Mouse (Mus musculus): ENCODE measurements around the gene Ppt1.

GRCm38 (mm10) chr4:122870741-122871140 is 34.7 kb downstream of the Ppt1 start:
- TF ChIP-seq POLR2A (IDR thresholded peaks at IDR 0.05; ENCODE audit: borderline replicate concordance, extremely low read depth, insufficient read depth, insufficient read length, poor library complexity, severe bottlenecking) (no peak), CTCF (IDR thresholded peaks at IDR 0.05; ENCODE audit: borderline replicate concordance, extremely low read depth, insufficient read depth, insufficient read length) (no peak)

Measured in brain, embryonic 14.5 days (tissue).